Mouse (Mus musculus): ENCODE data around the gene Susd1.
A peak's percentile ranks its signal among the peaks of the same experiment; 100 is the strongest.

Susd1 gene

GRCm38 (mm10) chr4:59437990-59438854, at the start of gene Susd1:
Gene Susd1, minus strand, starts transcription at chr4:59438633.
- peak; percentile 40 to 55 for DNase-seq

GRCm38 (mm10) chr4:59471306-59471705, 32.9 kb upstream of the Susd1 start:
- DNase-seq: no peak

GRCm38 (mm10) chr4:59465449-59465848, 27.0 kb upstream of the Susd1 start:
- DNase-seq: no peak

- no peak for DNase-seq
These were observed 26.2 kb upstream of the Susd1 start for GRCm38 (mm10) chr4:59464661-59465060.

GRCm38 (mm10) chr4:59462494-59462893, 24.1 kb upstream of the Susd1 start:
- DNase-seq: no peak

- DNase-seq: no peak
These were observed 22.8 kb upstream of the Susd1 start for GRCm38 (mm10) chr4:59461116-59461727.

- DNase-seq: no peak
These were observed 21.0 kb upstream of the Susd1 start for GRCm38 (mm10) chr4:59459216-59459955.

- no peak for DNase-seq
These were observed 19.5 kb upstream of the Susd1 start for GRCm38 (mm10) chr4:59457941-59458340.

- DNase-seq: no peak
These were observed 18.7 kb upstream of the Susd1 start for GRCm38 (mm10) chr4:59457091-59457490.

GRCm38 (mm10) chr4:59455465-59455864, 17.0 kb upstream of the Susd1 start:
- no peak for DNase-seq

GRCm38 (mm10) chr4:59454046-59454445, 15.6 kb upstream of the Susd1 start:
- DNase-seq: no peak

GRCm38 (mm10) chr4:59452503-59452933, 14.1 kb upstream of the Susd1 start:
- no peak for DNase-seq

GRCm38 (mm10) chr4:59450906-59451305, 12.5 kb upstream of the Susd1 start:
- no peak for DNase-seq

- no peak for DNase-seq
These were observed 11.9 kb upstream of the Susd1 start for GRCm38 (mm10) chr4:59450234-59450854.

- DNase-seq: no peak
These were observed 8.9 kb upstream of the Susd1 start for GRCm38 (mm10) chr4:59447296-59447695.

- no peak for DNase-seq
These were observed 7.1 kb upstream of the Susd1 start for GRCm38 (mm10) chr4:59445516-59445915.

GRCm38 (mm10) chr4:59444994-59445393, 6.6 kb upstream of the Susd1 start:
- no peak for DNase-seq

GRCm38 (mm10) chr4:59444085-59444484, 5.7 kb upstream of the Susd1 start:
- no peak for DNase-seq

GRCm38 (mm10) chr4:59441265-59441664, 2.8 kb upstream of the Susd1 start:
- DNase-seq: no peak

- no peak for DNase-seq
These were observed 1.5 kb upstream of the Susd1 start for GRCm38 (mm10) chr4:59439960-59440359.

GRCm38 (mm10) chr4:59439041-59439440, 608 bp upstream of the Susd1 start:
- DNase-seq: no peak

- DNase-seq: no peak
These were observed 2.5 kb downstream of the Susd1 start for GRCm38 (mm10) chr4:59435951-59436350.

- no peak for DNase-seq
These were observed 4.4 kb downstream of the Susd1 start for GRCm38 (mm10) chr4:59434039-59434438.
